Mouse (Mus musculus) liver, embryonic 16.5 days (tissue): Measurements from ENCODE around the gene Smurf2. TPM values are rescaled to one million over a fixed set of nuclear protein-coding genes. Genes with fewer than 3 reads are reported as not detected.
A peak's percentile ranks its signal among the peaks of the same experiment; 100 is the strongest.

Experiments used
- ATAC-seq: fragments of 200-750 bp; cut with Nextera tagmentation; 2 replicates; pipeline ENCODE4 v1.8.0; 2017; ENCODE audit warnings: low read depth, mild to moderate bottlenecking, moderate number of reproducible peaks, moderate library complexity
- H3K27ac ChIP-seq: fragments of 300-500 bp; sonication (generic); 2 replicates; pipeline ENCODE4 v1.5.1; 2014; ENCODE audit warnings: mild to moderate bottlenecking, low read length
- H3K27me3 ChIP-seq: fragments of 300-500 bp; sonication (generic); 2 replicates; pipeline ENCODE4 v1.6.1; 2014; ENCODE audit warnings: low read depth, low read length, mixed read lengths; ENCODE audit not compliant: control insufficient read depth, insufficient read depth
- H3K36me3 ChIP-seq: fragments of 300-500 bp; sonication (generic); 2 replicates; pipeline ENCODE4 v1.6.1; 2014; ENCODE audit warnings: mild to moderate bottlenecking; ENCODE audit not compliant: control insufficient read depth, insufficient read depth
- H3K4me1 ChIP-seq: fragments of 300-500 bp; sonication (generic); 2 replicates; pipeline ENCODE4 v1.6.1; 2014; ENCODE audit warnings: low read depth, low read length, mixed read lengths; ENCODE audit not compliant: control insufficient read depth
- H3K4me2 ChIP-seq: fragments of 300-500 bp; sonication (generic); 2 replicates; pipeline ENCODE4 v1.6.1; 2014; ENCODE audit warnings: low read depth, low read length, mixed read lengths
- H3K4me3 ChIP-seq: fragments of 300-500 bp; sonication (generic); 2 replicates; pipeline ENCODE4 v1.5.1; 2014; ENCODE audit warnings: low read depth, mild to moderate bottlenecking, low read length
- H3K9ac ChIP-seq: fragments of 300-500 bp; sonication (generic); 2 replicates; pipeline ENCODE4 v1.6.1; 2014; ENCODE audit warnings: low read depth, low read length
- H3K9me3 ChIP-seq: fragments of 300-500 bp; sonication (generic); replicated peaks from 2 replicates; pipeline ENCODE4 v1.6.1; 2016; ENCODE audit warnings: low read length; ENCODE audit not compliant: control insufficient read depth
- WGBS: fragments of 180-500 bp; shearing (Covaris S2); extraction: QIAGEN DNeasy Blood & Tissue Kit; methylation state at CpG from one replicate; pipeline ENCODE4 v1.1.7; 2014; ENCODE audit not compliant: insufficient replicate concordance; 5-methylcytosine and 5-hydroxymethylcytosine counted together
- polyA plus RNA-seq: library from polyadenylated mRNA; unstranded; fragments of >200 nt; fragmentation: Nextera tagmentation; extraction: Ambion mirVana; gene quantifications from 2 replicates; pipeline ENCODE4 v1.2.1, GENCODE M21; 2015

Gene Smurf2
- polyA plus RNA-seq, 1 experiment from 2014 or later, result 3.3 TPM

DNA sequence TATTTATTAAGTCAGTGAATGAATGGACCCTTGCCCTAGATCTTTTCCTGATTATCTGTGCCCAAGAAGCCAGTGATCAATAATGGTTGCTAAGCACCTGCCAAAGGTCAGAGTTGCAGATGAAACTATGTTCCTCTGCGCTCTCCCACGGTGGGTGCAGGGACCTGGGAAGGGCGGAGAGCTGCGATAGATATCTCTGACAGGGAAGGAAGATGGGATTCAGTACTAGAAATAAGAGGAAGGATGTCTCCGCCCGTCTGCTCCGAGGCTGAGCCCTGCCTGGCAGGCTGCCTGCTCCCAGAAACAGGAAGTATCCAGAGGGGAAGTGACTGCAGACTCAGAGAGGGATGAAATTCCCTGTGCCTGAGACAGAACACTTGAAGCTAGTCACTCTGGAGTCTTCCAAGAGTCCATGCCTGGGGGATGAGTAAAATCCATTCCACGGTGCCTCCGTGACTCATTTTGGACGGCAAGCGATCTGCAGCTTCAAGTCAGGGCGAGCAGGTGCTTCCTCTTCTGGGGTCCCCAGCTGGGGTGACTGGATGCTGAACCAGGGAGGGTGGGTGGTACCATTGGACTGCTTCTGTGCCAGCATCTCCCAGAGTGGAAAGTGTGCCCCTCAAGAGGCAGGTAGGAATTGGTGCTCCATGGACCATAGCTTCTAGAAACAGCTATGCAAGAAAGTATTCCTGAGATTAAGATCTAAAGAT lies 36.9 kb upstream of the Smurf2 start:
- H3K4me3 ChIP-seq, result no peak overlapping the region
- H3K9ac ChIP-seq, result no peak overlapping the region
- no peaks in the 10 kb centered on the region for H3K27me3 ChIP-seq
- peak; percentile 58 for ATAC-seq
- H3K4me2 ChIP-seq, result peak overlapping the region; percentile 4
- H3K36me3 ChIP-seq, result no peaks in the 10 kb centered on the region
- no peak overlapping the region for H3K27ac ChIP-seq
- 10% methylated on average over 12 of the region's 12 CpGs for WGBS
- H3K4me1 ChIP-seq, result peaks cover 9% of the 10 kb centered on the region
- H3K9me3 ChIP-seq, result no peaks in the 10 kb centered on the region

DNA sequence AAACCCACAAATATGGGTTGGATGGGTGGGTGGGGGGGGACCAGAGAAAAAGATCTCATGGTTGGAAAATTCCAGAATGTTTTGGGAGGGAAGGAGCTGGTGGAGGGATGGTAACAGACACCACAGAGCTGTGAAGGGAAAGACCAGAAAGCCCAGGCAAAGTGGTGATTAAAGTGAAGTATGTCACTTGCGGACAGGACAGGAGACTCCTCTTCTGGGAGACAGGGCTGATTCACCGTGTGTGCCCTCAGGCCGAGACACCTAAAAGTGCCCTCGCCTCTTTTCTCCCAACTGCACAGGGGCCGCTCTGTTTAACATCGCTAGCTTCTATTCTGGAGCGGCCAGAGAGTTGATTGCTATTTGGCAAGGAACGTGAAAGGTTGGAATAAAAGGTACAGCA lies 34.1 kb upstream of the Smurf2 start:
- Histone ChIP-seq H3K27ac (no peak overlapping the region), H3K36me3 (no peaks in the 10 kb centered on the region), H3K9me3 (no peaks in the 10 kb centered on the region), H3K27me3 (no peaks in the 10 kb centered on the region), H3K9ac (no peak overlapping the region), H3K4me3 (no peak overlapping the region), H3K4me1 (peaks cover 5% of the 10 kb centered on the region), H3K4me2 (no peak overlapping the region)
- 59% methylated on average over 8 of the region's 8 CpGs for WGBS
- no peak for ATAC-seq

DNA sequence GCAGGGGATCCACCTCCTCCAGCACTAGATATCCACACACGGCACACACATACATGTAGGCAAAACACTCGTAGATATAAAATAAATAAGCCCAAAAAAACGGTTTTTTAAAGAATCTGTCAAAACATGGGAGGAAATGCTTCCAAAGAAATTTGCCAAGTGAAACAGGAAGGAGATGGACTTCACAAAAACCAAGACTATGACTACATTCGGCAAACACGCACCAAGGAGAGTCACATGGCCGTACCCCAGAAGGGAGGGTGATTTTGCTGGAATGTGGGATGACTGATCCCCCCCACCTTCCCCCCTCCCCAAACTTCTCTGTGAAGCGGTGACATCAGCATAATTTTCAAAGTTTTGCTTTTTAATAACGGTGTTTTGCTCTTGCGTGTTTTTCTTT lies 33.6 kb upstream of the Smurf2 start:
- ATAC-seq, result no peak
- Histone ChIP-seq H3K9ac (no peak overlapping the region), H3K9me3 (no peaks in the 10 kb centered on the region), H3K4me2 (no peak overlapping the region), H3K4me1 (peaks cover 5% of the 10 kb centered on the region), H3K36me3 (no peaks in the 10 kb centered on the region), H3K27me3 (no peaks in the 10 kb centered on the region), H3K27ac (no peak overlapping the region), H3K4me3 (no peak overlapping the region)
- 59% methylated on average over 9 of the region's 9 CpGs for WGBS

DNA sequence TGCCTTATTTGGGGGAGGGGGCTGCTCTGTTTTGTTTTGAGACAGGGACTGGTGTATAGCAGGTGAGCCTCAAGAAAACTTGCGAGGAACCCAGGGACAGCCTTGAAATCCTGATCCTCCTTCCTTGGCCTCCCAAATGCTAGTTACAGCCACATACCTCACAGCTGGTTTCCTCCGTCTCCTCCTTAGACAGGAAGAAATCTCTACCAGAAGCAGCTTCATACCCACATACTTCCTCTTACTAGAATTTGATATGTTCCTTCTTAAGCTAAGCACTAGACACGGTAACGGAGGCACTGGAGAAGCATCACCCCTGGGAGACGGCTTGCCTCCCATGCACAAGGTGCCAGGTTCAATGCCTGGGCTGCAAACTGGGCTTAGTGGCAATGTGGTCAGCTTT lies 16.8 kb upstream of the Smurf2 start:
- Histone ChIP-seq H3K4me1 (no peaks in the 10 kb centered on the region), H3K27me3 (no peaks in the 10 kb centered on the region), H3K4me2 (no peak overlapping the region), H3K36me3 (no peaks in the 10 kb centered on the region), H3K9me3 (no peaks in the 10 kb centered on the region), H3K4me3 (no peak overlapping the region), H3K9ac (no peak overlapping the region), H3K27ac (no peak overlapping the region)
- 12% methylated on average over 5 of the region's 5 CpGs for WGBS
- no peak for ATAC-seq

DNA sequence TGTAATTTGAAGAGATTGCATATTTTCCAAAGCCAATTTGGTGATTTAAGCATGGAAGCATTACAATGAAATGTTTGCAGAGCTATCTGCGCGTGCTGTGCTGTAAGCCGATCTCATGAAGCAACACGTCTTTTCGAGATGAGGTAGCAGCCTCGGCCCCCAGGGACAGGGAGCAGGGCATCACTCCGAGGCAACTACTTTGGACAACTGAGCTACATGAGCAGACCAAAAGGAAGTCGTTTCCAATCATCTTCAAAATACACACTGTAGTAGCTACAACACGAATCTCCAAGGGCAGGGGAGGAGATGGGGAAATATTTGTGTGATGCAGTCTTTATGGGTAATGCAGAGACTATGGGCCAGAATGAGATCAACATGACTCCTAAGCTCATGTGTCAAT lies 9.9 kb upstream of the Smurf2 start:
- Histone ChIP-seq H3K4me1 (no peaks in the 10 kb centered on the region), H3K9me3 (peaks cover 6% of the 10 kb centered on the region; the same call in 1 of the 2 replicates), H3K36me3 (no peaks in the 10 kb centered on the region), H3K27me3 (no peaks in the 10 kb centered on the region), H3K9ac (no peak overlapping the region), H3K4me2 (no peak overlapping the region), H3K4me3 (no peak overlapping the region), H3K27ac (no peak overlapping the region)
- no peak for ATAC-seq
- 73% methylated on average over 9 of the region's 9 CpGs for WGBS

DNA sequence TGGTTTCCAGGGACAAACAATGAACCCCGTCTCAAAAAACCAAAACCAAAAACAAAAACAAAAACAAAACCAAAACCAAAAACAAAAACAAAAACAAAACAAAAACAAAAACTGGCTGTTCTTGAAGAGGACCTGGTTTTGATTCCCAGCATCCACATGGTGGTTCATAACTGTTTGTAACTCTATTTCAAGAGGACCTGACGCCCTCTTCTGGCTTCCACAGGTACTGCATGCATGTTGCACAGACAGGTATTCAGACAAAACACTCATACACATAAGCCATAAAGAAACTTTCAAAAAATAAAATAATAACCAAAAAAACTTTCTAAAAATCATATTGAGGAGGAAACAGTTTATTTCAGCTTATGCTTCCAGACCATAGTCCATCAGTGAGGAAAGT lies 8.4 kb upstream of the Smurf2 start:
- Histone ChIP-seq H3K4me2 (no peak overlapping the region), H3K27me3 (no peaks in the 10 kb centered on the region), H3K9ac (no peak overlapping the region), H3K4me1 (no peaks in the 10 kb centered on the region), H3K9me3 (peaks cover 6% of the 10 kb centered on the region; the same call in 1 of the 2 replicates), H3K27ac (no peak overlapping the region), H3K36me3 (no peaks in the 10 kb centered on the region), H3K4me3 (no peak overlapping the region)
- no peak for ATAC-seq
- WGBS, result 36% methylated on average over 2 of the region's 2 CpGs

DNA sequence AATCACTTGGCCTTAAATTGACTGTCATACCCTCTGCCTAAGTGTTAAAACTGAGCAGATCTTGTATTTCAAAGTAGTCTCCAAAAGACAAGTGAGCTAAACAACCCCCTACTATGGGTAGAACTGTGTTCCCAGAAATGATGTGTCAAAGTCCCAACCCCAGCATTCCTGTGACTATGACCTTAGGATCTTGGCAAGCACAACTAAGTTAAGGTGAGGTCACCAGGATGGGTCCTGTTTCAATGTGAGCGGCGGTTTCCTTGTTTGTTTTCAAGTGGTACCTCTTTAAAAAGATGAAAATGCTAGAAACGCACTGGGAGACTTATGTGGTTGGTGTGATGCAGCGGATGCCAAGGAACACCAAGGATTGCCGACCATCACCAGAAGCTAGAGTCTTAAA lies 7.4 kb upstream of the Smurf2 start:
- ATAC-seq, result no peak
- Histone ChIP-seq H3K9ac (no peak overlapping the region), H3K9me3 (peaks cover 6% of the 10 kb centered on the region; the same call in 1 of the 2 replicates), H3K27ac (no peak overlapping the region), H3K4me1 (no peaks in the 10 kb centered on the region), H3K36me3 (no peaks in the 10 kb centered on the region), H3K27me3 (no peaks in the 10 kb centered on the region), H3K4me2 (no peak overlapping the region), H3K4me3 (no peak overlapping the region)
- 74% methylated on average over 5 of the region's 5 CpGs for WGBS

DNA sequence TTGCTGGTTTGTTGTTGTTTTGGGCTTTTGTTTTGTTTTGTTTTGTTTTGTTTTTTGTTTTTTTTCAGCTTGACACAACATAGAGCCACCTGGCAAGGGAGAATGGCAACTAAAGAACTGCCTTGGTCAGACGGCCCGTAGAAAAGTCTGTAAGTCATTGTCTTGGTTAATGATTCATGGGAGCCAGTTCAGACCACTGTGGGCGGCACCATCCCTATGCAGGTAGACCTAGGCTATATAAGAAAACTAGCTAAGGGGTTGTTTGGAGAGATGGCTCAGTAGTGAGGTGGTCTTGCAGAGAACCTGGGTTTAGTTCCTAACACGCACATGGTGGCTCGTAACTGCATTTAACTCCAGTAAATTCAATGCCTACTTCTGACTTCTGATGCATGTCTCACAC lies 6.7 kb upstream of the Smurf2 start:
- Histone ChIP-seq H3K9me3 (peaks cover 6% of the 10 kb centered on the region; the same call in 1 of the 2 replicates), H3K4me2 (no peak overlapping the region), H3K9ac (no peak overlapping the region), H3K36me3 (no peaks in the 10 kb centered on the region), H3K27me3 (no peaks in the 10 kb centered on the region), H3K4me3 (no peak overlapping the region), H3K27ac (no peak overlapping the region), H3K4me1 (no peaks in the 10 kb centered on the region)
- WGBS, result 79% methylated on average over 5 of the region's 5 CpGs
- ATAC-seq, result no peak

DNA sequence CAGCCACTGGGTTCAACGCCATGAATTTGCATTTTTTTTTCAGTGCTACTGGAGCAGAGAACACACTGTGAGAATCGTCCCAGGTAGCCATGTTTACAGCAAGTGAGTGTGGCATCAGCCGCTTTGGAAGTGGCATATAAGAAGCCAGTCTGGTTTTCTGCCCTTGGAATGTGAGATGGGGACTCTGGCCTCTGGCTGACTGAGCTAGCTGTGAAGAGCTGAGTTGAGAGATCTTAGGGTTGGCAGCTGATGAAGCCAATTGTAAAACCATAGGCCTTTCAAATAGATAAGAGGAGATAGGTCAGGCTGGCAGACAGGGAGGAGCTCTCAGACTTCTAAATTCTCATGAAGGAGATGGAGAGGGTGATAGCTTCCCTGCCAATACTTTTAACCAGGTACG lies 6.2 kb upstream of the Smurf2 start:
- H3K4me2 ChIP-seq, result no peak overlapping the region
- H3K4me1 ChIP-seq, result no peaks in the 10 kb centered on the region
- H3K4me3 ChIP-seq, result no peak overlapping the region
- ATAC-seq, result no peak
- H3K27ac ChIP-seq, result no peak overlapping the region
- peaks cover 6% of the 10 kb centered on the region; the same call in 1 of the 2 replicates for H3K9me3 ChIP-seq
- H3K36me3 ChIP-seq, result no peaks in the 10 kb centered on the region
- H3K9ac ChIP-seq, result no peak overlapping the region
- no peaks in the 10 kb centered on the region for H3K27me3 ChIP-seq
- WGBS, result 69% methylated on average over 4 of the region's 4 CpGs
